In genomic region chr13:102744481-102745269, GRCm38 (mm10) we compare ENCODE assay signal across 9 mouse cellular contexts. TPM values are rescaled to one million over a fixed set of nuclear protein-coding genes. Genes with fewer than 3 reads are reported as not detected.
DNase-seq lines count a peak whose midpoint lies in the region; ATAC-seq and TF ChIP-seq lines count a peak whose summit lies in the region.
"Had no signal": no experiment of that assay in that cellular context is flagged by ENCODE, and none has a peak within 500 bp of the region (broad histone marks: within the 10 kb centered on the region; RNA-seq: fewer than 3 reads in every experiment).

No protein-coding gene starts in this region.

- peak; percentile 79; the same call in 1 of the 2 replicates for TF ChIP-seq CTCF in brain, embryonic 14.5 days (IDR thresholded peaks at IDR 0.05; ENCODE audit: borderline replicate concordance, extremely low read depth, insufficient read depth, insufficient read length)
- peak; percentile 83 for TF ChIP-seq CTCF in lung, adult 2 months (IDR thresholded peaks at IDR 0.05; ENCODE audit: insufficient read depth, low read length)

- 67% methylated on average over 9 of the region's 9 CpGs for WGBS in forebrain, embryonic 12.5 days
- WGBS in lung, adult 2 months, result 70% methylated on average over 9 of the region's 9 CpGs

- no peak for TF ChIP-seq POLR2A in brain, embryonic 14.5 days (IDR thresholded peaks at IDR 0.05; ENCODE audit: borderline replicate concordance, extremely low read depth, insufficient read depth, insufficient read length, poor library complexity, severe bottlenecking)
- no peak for TF ChIP-seq POLR2A in lung, adult 2 months (IDR thresholded peaks at IDR 0.05; ENCODE audit: borderline replicate concordance, extremely low read depth, low read depth, low read length)

- H3K4me2 ChIP-seq in forebrain, embryonic 12.5 days, result no peak overlapping the region
- H3K4me2 ChIP-seq: limb, embryonic 12.5 days had no signal

- H3K9me3 ChIP-seq in forebrain, embryonic 12.5 days, result no peaks in the 10 kb centered on the region
- H3K9me3 ChIP-seq: limb, embryonic 12.5 days had no signal

- H3K27me3 ChIP-seq in forebrain, embryonic 12.5 days, result no peaks in the 10 kb centered on the region
- H3K27me3 ChIP-seq: limb, embryonic 12.5 days had no signal

- H3K9ac ChIP-seq in forebrain, embryonic 12.5 days, result no peak overlapping the region
- H3K9ac ChIP-seq: limb, embryonic 12.5 days had no signal

- H3K36me3 ChIP-seq in forebrain, embryonic 12.5 days (replicated peaks), result peaks cover 9% of the 10 kb centered on the region; the same call in 1 of the 2 replicates

- H3K4me3 ChIP-seq in forebrain, embryonic 12.5 days (replicated peaks), result no peak overlapping the region
- H3K4me3 ChIP-seq in lung, adult 2 months (replicated peaks; ENCODE audit: extremely low read depth, low read depth, low read length), result no peak overlapping the region
- H3K4me3 ChIP-seq: limb, embryonic 12.5 days had no signal

- ATAC-seq in forebrain, embryonic 12.5 days (ENCODE audit: low FRiP score), result peak; percentile 55; the same call in 1 of the 2 replicates

- H3K4me1 ChIP-seq in forebrain, embryonic 12.5 days, result no peaks in the 10 kb centered on the region
- H3K4me1 ChIP-seq in lung, adult 2 months (ENCODE audit: control insufficient read depth, insufficient read depth, low read length), result 0 out of 2 replicates have a peak, but pooled peaks cover 2% of the 10 kb centered on the region
- H3K4me1 ChIP-seq: limb, embryonic 12.5 days had no signal

- DNase-seq in gastrocnemius, adult 18-20 months (ENCODE audit: low spot score), result peak; percentile 35
- DNase-seq in gastrocnemius, postnatal 25 days, result no peak
- peak; percentile 70 to 73 for DNase-seq in B cell, adult 2 months
- peak; percentile 76 for DNase-seq in brain, embryonic 14.5 days (ENCODE audit: low read depth)
- peak; percentile 75 for DNase-seq in kidney, postnatal 14 days
- DNase-seq in lung, adult 2 months, result peak; percentile 34
- DNase-seq in right cerebral cortex, postnatal 36 days (ENCODE audit: low spot score in 2 of 2), result peak; percentile 42 to 51

- no peak overlapping the region for H3K27ac ChIP-seq in forebrain, embryonic 12.5 days
- H3K27ac ChIP-seq: limb, embryonic 12.5 days had no signal

RNA-seq across cellular contexts. Expression of gene Cd180, which starts 51.3 kb away (rescaled TPM):
- under 1 TPM in 1 of 2 experiments, not detected in 1; 0.12 TPM for total RNA-seq in gastrocnemius, adult 18-20 months (2021)
- under 1 TPM; 0.13 to 0.40 TPM for total RNA-seq in gastrocnemius, postnatal 25 days (2021)
- 0.42 and 1.0 TPM in 2 replicates for polyA plus RNA-seq in brain, embryonic 14.5 days (2012; rRNA removed)
- polyA plus RNA-seq in forebrain, embryonic 12.5 days (2016; fragmentation: Nextera tagmentation; extraction: Ambion mirVana), result 0.50 and 0.55 TPM in 2 replicates
- 2.8 and 3.9 TPM in 2 replicates for polyA plus RNA-seq in lung, adult 2 months (2012; rRNA removed)
